Mouse (Mus musculus) hindbrain, embryonic 15.5 days (tissue): Measurements from ENCODE around the gene Amdhd2. TPM values are rescaled to one million over a fixed set of nuclear protein-coding genes. Genes with fewer than 3 reads are reported as not detected.
A peak's percentile ranks its signal among the peaks of the same experiment; 100 is the strongest.

Source experiments
- ATAC-seq: fragments of 200-750 bp; cut with Nextera tagmentation; 2 replicates; pipeline ENCODE4 v1.8.0; 2017; ENCODE audit warnings: low read depth, moderate number of reproducible peaks, moderate TSS enrichment; ENCODE audit not compliant: low FRiP score
- H3K27ac ChIP-seq: fragments of 300-500 bp; sonication (generic); replicated peaks from 2 replicates; pipeline ENCODE4 v1.5.1; 2015; ENCODE audit warnings: mild to moderate bottlenecking, inconsistent platforms
- H3K27me3 ChIP-seq: fragments of 300-500 bp; sonication (generic); 2 replicates; pipeline ENCODE4 v1.6.1; 2015; ENCODE audit warnings: control low read depth, inconsistent platforms
- H3K36me3 ChIP-seq: fragments of 300-500 bp; sonication (generic); 2 replicates; pipeline ENCODE4 v1.6.1; 2015; ENCODE audit warnings: control low read depth, inconsistent platforms
- H3K4me1 ChIP-seq: fragments of 300-500 bp; sonication (generic); replicated peaks from 2 replicates; pipeline ENCODE4 v1.6.1; 2015; ENCODE audit warnings: control low read depth, inconsistent platforms
- H3K4me2 ChIP-seq: fragments of 300-500 bp; sonication (generic); 2 replicates; pipeline ENCODE4 v1.6.1; 2015; ENCODE audit warnings: moderate library complexity, mild to moderate bottlenecking, inconsistent platforms
- H3K4me3 ChIP-seq: fragments of 300-500 bp; sonication (generic); 2 replicates; pipeline ENCODE4 v1.5.1; 2015; ENCODE audit warnings: mild to moderate bottlenecking, inconsistent platforms
- H3K9ac ChIP-seq: fragments of 300-500 bp; sonication (generic); 2 replicates; pipeline ENCODE4 v1.6.1; 2015; ENCODE audit warnings: inconsistent platforms
- H3K9me3 ChIP-seq: fragments of 300-500 bp; sonication (generic); 2 replicates; pipeline ENCODE4 v1.6.1; 2016; ENCODE audit warnings: control low read depth, inconsistent platforms
- WGBS: fragments of 180-500 bp; shearing (Covaris S2); methylation state at CpG from one replicate; pipeline ENCODE4 v1.1.7; 2015; 5-methylcytosine and 5-hydroxymethylcytosine counted together
- polyA plus RNA-seq: library from polyadenylated mRNA; unstranded; fragments of >200 nt; fragmentation: Nextera tagmentation; extraction: Ambion mirVana; gene quantifications from 2 replicates; pipeline ENCODE4 v1.2.1, GENCODE M21; 2015

The Amdhd2 gene
- 33.6 and 38.8 TPM in 2 replicates for polyA plus RNA-seq

GRCm38 (mm10) chr17:24163176-24163962 lies at the start of gene Amdhd2:
TSS of gene Amdhd2 (minus strand) at chr17:24163766.
- Histone ChIP-seq H3K4me2 (peak within 1 kb of the TSS; percentile 97), H3K9me3 (no peaks in the 10 kb centered on the region), H3K9ac (peak within 1 kb of the TSS; percentile 68), H3K4me1 (peaks cover 42% of the 10 kb centered on the region), H3K27me3 (no peaks in the 10 kb centered on the region), H3K36me3 (peaks cover 13% of the 10 kb centered on the region; the same call in 1 of the 2 replicates), H3K4me3 (peak within 1 kb of the TSS; percentile 61), H3K27ac (peak within 1 kb of the TSS; percentile 83)
- peak; percentile 88 for ATAC-seq
- under 1% methylated on average over 47 of the region's 47 CpGs for WGBS

- Histone ChIP-seq H3K27me3 (no peaks in the 10 kb centered on the region), H3K4me1 (peaks cover 41% of the 10 kb centered on the region), H3K36me3 (peaks cover 18% of the 10 kb centered on the region), H3K9me3 (no peaks in the 10 kb centered on the region), H3K4me2 (no peak overlapping the region), H3K4me3 (no peak overlapping the region), H3K9ac (no peak overlapping the region), H3K27ac (no peak overlapping the region)
- ATAC-seq: no peak
- 82% methylated on average over 6 of the region's 6 CpGs for WGBS
Observed at GRCm38 (mm10) chr17:24213186-24213585, 49.6 kb upstream of the Amdhd2 start.

DNA sequence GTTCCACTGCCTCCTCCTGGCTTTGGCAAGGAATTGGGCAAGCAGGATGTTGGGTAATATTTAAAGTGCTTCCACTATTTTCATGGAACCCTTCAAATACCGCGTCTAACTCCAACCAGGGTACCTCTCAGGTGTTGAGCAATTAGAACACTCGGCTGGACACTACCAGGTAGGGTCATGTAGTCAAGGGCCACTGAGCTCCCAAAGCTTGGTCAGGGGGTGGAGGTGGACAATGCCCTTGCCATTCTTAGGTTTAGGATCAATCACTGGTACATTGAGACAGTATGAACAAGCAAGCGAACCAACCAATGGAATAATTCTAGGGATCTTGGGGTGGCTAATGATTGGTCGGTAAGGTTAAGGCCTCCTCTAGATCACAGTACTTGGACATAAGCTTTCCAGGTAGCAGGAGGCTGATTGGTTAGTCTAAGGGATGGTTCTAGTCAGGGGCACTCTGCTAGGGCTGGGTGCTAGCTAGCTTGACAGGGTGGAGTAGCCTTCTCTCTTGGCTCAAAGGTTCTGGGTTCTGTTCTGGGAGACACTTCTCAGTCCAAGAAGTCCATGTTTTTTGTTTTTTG lies 49.0 kb upstream of the Amdhd2 start:
- peak overlapping the region; percentile 97 for H3K4me2 ChIP-seq
- peaks cover 18% of the 10 kb centered on the region for H3K36me3 ChIP-seq
- H3K27ac ChIP-seq: no peak overlapping the region
- no peak overlapping the region for H3K9ac ChIP-seq
- no peaks in the 10 kb centered on the region for H3K9me3 ChIP-seq
- no peaks in the 10 kb centered on the region for H3K27me3 ChIP-seq
- H3K4me3 ChIP-seq: peak overlapping the region; percentile 56
- H3K4me1 ChIP-seq: peaks cover 47% of the 10 kb centered on the region
- ATAC-seq: no peak; the same call in 1 of the 2 replicates
- WGBS: 31% methylated on average over 5 of the region's 5 CpGs

GRCm38 (mm10) chr17:24211631-24212440 lies 48.3 kb upstream of the Amdhd2 start:
- H3K9me3 ChIP-seq: no peaks in the 10 kb centered on the region
- peak overlapping the region; percentile 97 for H3K4me2 ChIP-seq
- peak; percentile 63 for ATAC-seq
- H3K4me1 ChIP-seq: peaks cover 54% of the 10 kb centered on the region
- peaks cover 18% of the 10 kb centered on the region for H3K36me3 ChIP-seq
- peak overlapping the region; percentile 85 for H3K9ac ChIP-seq
- H3K27ac ChIP-seq: peak overlapping the region; percentile 84
- H3K4me3 ChIP-seq: peak overlapping the region; percentile 56
- under 1% methylated on average over 37 of the region's 37 CpGs for WGBS
- no peaks in the 10 kb centered on the region for H3K27me3 ChIP-seq

DNA sequence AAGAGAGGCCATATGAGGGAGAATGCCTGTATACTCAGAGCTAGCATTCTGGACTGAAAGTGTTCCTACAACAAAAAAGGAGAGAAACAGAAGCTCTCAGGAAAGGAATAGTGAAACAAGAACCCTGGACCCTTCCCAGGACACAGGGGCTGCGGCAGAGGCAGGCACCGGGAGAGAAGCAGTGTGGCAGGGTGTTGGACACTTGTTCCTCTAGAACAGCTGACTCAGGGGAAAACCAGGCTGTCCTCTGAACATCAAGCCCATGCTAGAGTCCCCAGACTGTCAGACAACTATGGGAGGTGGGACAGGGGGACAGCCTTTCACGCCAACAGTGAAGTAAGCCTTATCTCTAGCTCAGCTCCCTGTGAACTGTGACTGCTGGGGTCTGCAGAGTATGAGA lies 47.0 kb upstream of the Amdhd2 start:
- H3K27ac ChIP-seq: no peak overlapping the region

GRCm38 (mm10) chr17:24209916-24210240 lies 46.3 kb upstream of the Amdhd2 start:
- no peak overlapping the region for H3K9ac ChIP-seq
- no peaks in the 10 kb centered on the region for H3K9me3 ChIP-seq

More for the DNA sequence above, 47.0 kb upstream of the Amdhd2 start:
- Histone ChIP-seq H3K36me3 (peaks cover 8% of the 10 kb centered on the region; the same call in 1 of the 2 replicates), H3K9ac (no peak overlapping the region), H3K4me2 (peak overlapping the region; percentile 97), H3K27me3 (no peaks in the 10 kb centered on the region), H3K4me3 (no peak overlapping the region), H3K9me3 (no peaks in the 10 kb centered on the region), H3K4me1 (peaks cover 67% of the 10 kb centered on the region)
- ATAC-seq: no peak
- WGBS: 83% methylated on average over 3 of the region's 3 CpGs

GRCm38 (mm10) chr17:24209043-24209915 lies 45.7 kb upstream of the Amdhd2 start, which contains the start of gene Ntn3:
TSS of gene Ntn3 (minus strand) at chr17:24209531.
- 1% methylated on average over 35 of the region's 43 CpGs for WGBS
- Histone ChIP-seq H3K27me3 (no peaks in the 10 kb centered on the region), H3K27ac (peak within 1 kb of the TSS; percentile 74), H3K4me1 (peaks cover 75% of the 10 kb centered on the region), H3K9me3 (no peaks in the 10 kb centered on the region), H3K4me3 (peak within 1 kb of the TSS; percentile 47), H3K4me2 (peak within 1 kb of the TSS; percentile 93), H3K9ac (peak within 1 kb of the TSS; percentile 73), H3K36me3 (no peaks in the 10 kb centered on the region)
- peak; percentile 7; the same call in 1 of the 2 replicates for ATAC-seq

More at GRCm38 (mm10) chr17:24209916-24210240, 46.3 kb upstream of the Amdhd2 start:
- Histone ChIP-seq H3K27me3 (no peaks in the 10 kb centered on the region), H3K27ac (peak overlapping the region; percentile 74; the same call in 1 of the 2 replicates), H3K4me1 (peaks cover 69% of the 10 kb centered on the region), H3K36me3 (0 out of 2 replicates have a peak, but pooled peaks cover under 1% of the 10 kb centered on the region), H3K4me2 (peak overlapping the region; percentile 93), H3K4me3 (no peak overlapping the region)
- 81% methylated on average over 3 of the region's 3 CpGs for WGBS
- ATAC-seq: no peak

DNA sequence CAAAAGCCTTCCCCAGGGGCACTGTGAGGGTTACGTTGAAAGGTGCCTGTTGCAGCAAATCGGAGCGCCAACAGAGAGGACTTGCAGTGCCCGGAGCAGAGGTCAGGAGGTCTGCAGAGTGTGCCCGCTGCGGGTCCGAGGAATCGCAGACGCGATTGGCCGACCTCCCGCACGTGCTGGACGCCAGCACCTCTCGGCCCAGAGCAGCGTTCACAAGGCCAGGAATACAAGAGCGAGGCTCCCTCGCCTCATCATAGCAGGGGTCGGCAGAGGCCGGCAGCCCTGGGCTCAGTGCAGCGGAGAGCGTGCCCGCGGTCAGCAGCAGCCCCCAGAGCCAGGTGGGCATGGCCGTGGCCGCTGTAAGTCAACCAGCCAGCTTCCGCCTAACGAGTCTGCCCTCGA lies 45.1 kb upstream of the Amdhd2 start:
- H3K27ac ChIP-seq: peak overlapping the region; percentile 74
- H3K4me3 ChIP-seq: peak overlapping the region; percentile 47
- ATAC-seq: no peak
- no peaks in the 10 kb centered on the region for H3K27me3 ChIP-seq
- peak overlapping the region; percentile 93 for H3K4me2 ChIP-seq
- H3K9me3 ChIP-seq: no peaks in the 10 kb centered on the region
- no peaks in the 10 kb centered on the region for H3K36me3 ChIP-seq
- 0% methylated on average over 29 of the region's 29 CpGs for WGBS
- peaks cover 81% of the 10 kb centered on the region for H3K4me1 ChIP-seq
- peak overlapping the region; percentile 73 for H3K9ac ChIP-seq

DNA sequence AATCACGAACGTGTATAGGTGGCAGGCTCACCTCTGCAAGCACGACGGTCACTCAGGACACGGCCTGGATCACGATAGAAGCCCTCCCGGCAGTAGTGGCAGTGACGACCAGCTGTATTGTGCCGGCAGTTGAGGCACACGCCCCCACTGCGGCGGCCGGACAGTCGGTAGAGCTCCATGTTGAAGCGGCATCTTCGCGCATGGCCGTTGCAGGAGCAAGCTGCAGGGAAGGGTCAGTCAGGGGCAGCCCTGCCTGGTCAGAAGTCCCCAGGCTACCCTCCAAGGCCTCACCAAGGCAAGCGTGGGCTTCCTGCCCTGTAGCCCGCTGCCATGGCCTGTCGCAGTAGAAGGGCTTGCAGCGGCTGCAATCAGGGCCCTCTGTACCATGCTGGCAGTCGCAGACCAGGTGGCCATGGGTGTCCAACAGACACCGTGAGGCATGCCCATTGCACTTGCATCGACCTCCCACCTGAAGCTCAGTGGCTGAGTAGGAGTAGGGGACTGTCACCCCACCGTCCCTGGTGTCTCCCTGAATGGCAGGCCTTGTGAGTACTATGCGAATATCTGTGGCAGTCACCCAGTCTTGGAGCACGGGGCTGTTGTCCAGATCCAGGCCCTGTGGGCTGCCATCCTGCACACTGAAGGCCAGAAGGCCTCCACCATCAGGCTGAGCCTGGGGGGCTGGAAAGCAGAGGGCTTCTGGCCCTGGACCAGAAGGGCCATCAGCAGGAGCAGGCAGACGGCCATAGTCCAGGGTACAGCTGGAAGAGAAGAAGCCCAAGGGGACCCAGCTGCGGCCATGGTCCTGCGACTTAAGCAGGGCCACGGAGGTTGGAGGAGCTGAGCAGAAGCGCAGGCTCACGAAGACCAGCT lies 44.4 kb upstream of the Amdhd2 start:
- H3K4me2 ChIP-seq: peak overlapping the region; percentile 93
- H3K4me3 ChIP-seq: peak overlapping the region; percentile 47
- peaks cover 88% of the 10 kb centered on the region for H3K4me1 ChIP-seq
- H3K9ac ChIP-seq: peak overlapping the region; percentile 73
- no peaks in the 10 kb centered on the region for H3K27me3 ChIP-seq
- ATAC-seq: no peak
- no peaks in the 10 kb centered on the region for H3K9me3 ChIP-seq
- H3K36me3 ChIP-seq: no peaks in the 10 kb centered on the region
- peak overlapping the region; percentile 74; the same call in 1 of the 2 replicates for H3K27ac ChIP-seq
- 52% methylated on average over 34 of the region's 34 CpGs for WGBS
